Mouse (Mus musculus): ENCODE data around the gene Grin2b.

DNA sequence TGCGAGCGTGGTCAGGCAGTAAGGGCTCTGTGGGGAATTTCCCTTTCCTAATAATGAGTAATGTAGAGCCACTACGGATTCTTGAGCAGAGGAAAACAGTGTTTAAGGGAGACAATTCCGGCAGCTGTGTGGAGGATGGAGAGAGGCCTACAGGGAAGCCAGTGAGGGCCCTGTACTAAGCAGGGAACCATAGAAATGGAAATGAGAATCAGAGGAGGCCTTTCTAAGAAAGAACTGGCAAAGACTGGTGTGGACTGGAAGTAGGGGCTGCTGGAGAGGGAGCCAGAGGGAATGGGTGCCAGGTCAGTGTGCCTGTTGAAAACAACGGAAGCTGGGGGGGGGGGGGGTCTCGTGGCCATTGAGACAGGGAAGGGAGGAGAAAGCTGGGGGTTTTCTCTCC is 23.2 kb downstream of the Grin2b start:
- no peak for TF ChIP-seq CTCF (IDR thresholded peaks at IDR 0.05; ENCODE audit: control insufficient read depth, insufficient read depth, insufficient read length)
- no peak for TF ChIP-seq MYOD1 (IDR thresholded peaks at IDR 0.05; ENCODE audit: control insufficient read depth, insufficient read length, low read depth)
- TF ChIP-seq MAX (IDR thresholded peaks at IDR 0.05) = no peak
- TF ChIP-seq USF1 (IDR thresholded peaks at IDR 0.05; ENCODE audit: low read depth) = no peak
